Mouse (Mus musculus): Measurements from ENCODE around the gene Hps6. TPM values are rescaled to one million over a fixed set of nuclear protein-coding genes. Genes with fewer than 3 reads are reported as not detected.

The Hps6 gene
- 4.0 TPM for polyA plus RNA-seq (2014; fragmentation: Illumina TruSeq; extraction: RNeasy Lipid Tissue Mini Kit (QIAGEN cat#74804); ENCODE audit: low read depth, low replicate concordance)

DNA sequence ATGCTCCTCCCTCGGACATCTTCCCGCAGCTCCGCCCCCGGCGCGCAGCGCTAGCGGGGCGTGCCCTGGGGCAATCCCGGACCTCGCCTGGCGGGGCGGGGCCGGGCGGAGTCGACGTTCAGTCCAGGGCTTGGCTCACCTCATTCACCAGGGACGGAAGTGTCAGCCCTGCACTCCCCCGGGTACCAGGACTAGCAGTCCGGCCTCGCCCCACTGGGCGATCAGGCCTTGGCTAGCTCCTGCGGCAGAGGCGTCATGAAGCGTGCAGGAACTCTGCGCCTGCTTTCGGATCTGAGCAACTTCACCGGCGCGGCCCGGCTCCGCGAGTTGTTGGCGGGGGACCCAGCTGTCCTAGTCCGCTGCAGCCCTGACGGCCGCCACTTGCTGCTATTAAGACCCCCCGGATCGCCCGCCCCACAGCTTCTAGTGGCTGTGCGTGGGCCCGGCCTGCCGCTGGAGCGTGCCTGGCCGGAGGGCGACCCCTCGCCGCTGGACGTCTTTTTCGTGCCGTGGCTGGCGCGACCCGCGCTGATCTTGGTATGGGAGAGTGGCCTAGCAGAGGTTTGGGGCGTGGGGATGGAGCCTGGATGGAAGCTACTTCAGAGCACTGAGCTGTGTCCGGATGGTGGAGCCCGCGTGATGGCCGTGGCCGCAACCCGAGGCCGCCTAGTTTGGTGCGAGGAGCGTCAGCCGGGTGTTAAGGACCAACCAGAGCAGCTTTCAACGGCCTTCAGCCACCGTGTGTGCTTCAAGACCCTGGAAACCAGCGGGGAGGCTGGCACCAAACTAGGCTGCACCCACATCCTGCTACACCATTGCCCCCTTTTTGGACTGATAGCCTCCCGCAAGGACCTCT, at the start of gene Hps6:
Gene Hps6 (plus strand): TSS at position 138 of the 856 bp plus-strand sequence.

DNA sequence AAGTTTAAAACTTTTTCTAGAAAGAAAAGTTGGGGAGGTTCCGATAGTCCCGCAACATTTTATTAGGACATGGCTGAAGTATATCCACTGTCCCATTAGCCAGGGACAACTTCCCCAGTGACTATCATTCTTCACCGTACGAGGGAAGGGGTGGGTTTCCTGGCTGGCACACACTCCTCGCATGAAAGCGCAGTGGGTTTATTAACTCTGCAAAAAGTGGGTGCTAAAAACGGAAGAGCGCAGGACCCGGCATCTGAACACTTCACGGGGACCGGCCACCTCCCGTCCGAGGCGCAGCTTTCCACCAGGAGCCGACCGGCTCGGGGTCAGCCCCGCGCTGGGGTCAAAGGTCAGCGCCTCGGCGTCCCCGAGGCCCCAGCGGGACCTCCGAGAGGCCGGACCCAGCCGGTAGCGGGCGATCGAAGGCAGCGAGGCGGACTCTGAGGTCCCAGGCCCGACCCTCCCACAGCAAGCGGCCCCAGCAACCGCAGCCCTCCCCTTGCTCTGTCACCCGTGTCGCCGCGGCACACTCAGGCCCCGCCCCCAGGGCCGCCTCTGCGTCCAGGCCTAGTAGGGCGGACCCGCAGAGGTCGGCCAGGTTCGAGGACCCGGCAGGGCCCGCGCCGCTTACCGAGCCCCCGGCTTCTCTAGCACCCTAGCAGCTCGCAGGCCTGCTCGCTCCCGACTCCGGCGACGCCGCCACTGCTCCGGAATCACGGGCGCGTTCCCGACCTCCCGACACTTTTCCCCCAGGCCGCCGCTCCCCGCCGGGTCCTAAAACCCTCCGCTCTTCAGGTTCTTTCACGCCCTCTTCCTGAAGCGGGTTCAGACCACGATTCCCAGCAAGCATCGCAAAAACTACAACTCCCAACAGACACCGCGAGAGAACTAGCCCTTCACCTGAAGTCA, 5.3 kb upstream of the Hps6 start, which contains the start of gene Armh3:
Gene Armh3 (minus strand): TSS at position 704 of the 909 bp plus-strand sequence.

DNA sequence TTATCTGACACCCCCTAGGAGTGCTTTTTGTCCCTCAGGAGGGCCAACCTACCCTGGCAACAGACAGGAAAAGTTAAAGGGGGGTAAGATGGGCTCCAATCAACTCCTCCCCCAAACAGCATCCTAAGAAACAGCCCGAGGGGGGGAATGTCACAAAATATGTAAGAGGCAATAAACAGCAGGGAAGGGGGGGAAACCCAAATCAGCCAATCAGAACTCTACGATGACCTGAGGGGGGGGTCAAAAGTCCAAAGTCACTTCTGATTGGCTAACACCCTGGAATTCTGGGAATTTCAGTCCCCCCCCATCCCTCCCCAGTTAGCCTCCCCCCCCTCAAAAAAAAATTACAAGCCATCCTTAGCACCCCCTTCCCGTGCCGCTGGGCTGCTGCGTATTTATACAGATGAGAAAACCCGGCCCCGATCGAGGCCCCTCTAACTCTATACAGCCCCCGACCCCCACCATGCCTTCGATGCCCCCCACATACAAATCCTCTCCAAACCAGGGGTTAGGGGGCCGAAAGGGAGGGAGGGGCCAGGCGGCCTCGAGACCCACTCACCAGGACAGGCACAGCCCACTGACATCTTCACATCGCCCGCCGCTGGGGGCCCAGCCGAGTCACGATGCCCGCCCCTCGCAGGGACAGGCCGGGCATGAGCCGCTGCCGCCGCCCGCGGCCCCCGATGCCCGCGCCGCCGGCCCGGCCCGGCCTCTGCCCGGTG, 41.1 kb downstream of the Hps6 start, which contains the start of gene Pprc1:
Gene Pprc1 (plus strand): TSS at position 616 of the 722 bp plus-strand sequence.

DNA sequence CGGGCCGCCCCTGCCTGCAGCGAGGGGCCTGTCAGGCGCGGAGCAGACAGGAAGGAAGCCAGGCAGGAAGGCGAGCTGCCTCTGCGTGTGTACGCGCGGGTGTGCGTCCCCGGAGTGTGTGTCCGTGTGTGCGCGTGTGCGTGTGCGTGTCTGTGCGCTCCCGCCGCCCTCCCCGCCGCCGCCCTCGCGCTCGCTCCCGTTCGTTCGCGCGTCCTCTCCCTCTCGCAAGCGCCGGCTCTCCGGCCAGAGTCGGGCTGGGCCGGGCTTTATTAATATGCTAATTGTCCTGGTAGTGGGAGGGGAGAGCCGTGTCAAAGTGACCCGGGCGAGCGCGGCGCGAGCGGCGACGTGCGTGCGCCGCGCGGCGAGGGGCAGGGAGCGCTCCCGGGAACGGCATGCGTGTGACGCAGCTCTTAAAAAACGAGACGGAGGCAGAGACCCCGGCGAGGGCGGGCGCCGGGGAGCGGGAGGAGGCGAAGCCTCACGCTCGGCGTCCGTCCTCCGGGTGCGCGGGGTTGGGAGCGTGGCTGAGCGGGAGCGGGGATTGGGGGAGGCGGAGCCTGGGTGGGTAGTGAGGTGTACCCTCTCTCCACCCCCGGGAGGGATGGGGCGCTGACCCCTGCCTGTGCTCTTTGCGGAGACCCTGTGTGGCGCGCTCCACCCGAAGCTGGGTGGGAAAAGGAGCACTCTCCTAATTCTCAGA, 41.8 kb downstream of the Hps6 start, which contains the start of gene Ldb1:
Gene Ldb1 (minus strand): TSS at position 222 of the 703 bp plus-strand sequence.

Other genes with a start within 250 kb of the Hps6 start
- gene Mgea5, start 219.7 kb upstream of the Hps6 start, polyA plus RNA-seq (2014; fragmentation: Illumina TruSeq; extraction: RNeasy Lipid Tissue Mini Kit (QIAGEN cat#74804); ENCODE audit: low read depth, low replicate concordance), result 82.5 TPM
- 206 TPM for gene Kcnip2, start 187.4 kb upstream of the Hps6 start, polyA plus RNA-seq (2014; fragmentation: Illumina TruSeq; extraction: RNeasy Lipid Tissue Mini Kit (QIAGEN cat#74804); ENCODE audit: low read depth, low replicate concordance)
- 14.7 TPM for gene Armh3, start 5.0 kb upstream of the Hps6 start, polyA plus RNA-seq (2014; fragmentation: Illumina TruSeq; extraction: RNeasy Lipid Tissue Mini Kit (QIAGEN cat#74804); ENCODE audit: low read depth, low replicate concordance)
- gene Pprc1, start 41.4 kb downstream of the Hps6 start, polyA plus RNA-seq (2014; fragmentation: Illumina TruSeq; extraction: RNeasy Lipid Tissue Mini Kit (QIAGEN cat#74804); ENCODE audit: low read depth, low replicate concordance), result 13.9 TPM
- gene Ldb1, start 41.7 kb downstream of the Hps6 start, polyA plus RNA-seq (2014; fragmentation: Illumina TruSeq; extraction: RNeasy Lipid Tissue Mini Kit (QIAGEN cat#74804); ENCODE audit: low read depth, low replicate concordance), result 73.8 TPM
- gene Nolc1, start 72.4 kb downstream of the Hps6 start, polyA plus RNA-seq (2014; fragmentation: Illumina TruSeq; extraction: RNeasy Lipid Tissue Mini Kit (QIAGEN cat#74804); ENCODE audit: low read depth, low replicate concordance), result 21.2 TPM
- 0.55 TPM for gene Elovl3, start 128.4 kb downstream of the Hps6 start, polyA plus RNA-seq (2014; fragmentation: Illumina TruSeq; extraction: RNeasy Lipid Tissue Mini Kit (QIAGEN cat#74804); ENCODE audit: low read depth, low replicate concordance)
- gene Pitx3, start 144.8 kb downstream of the Hps6 start, polyA plus RNA-seq (2014; fragmentation: Illumina TruSeq; extraction: RNeasy Lipid Tissue Mini Kit (QIAGEN cat#74804); ENCODE audit: low read depth, low replicate concordance), result not detected
- gene Gbf1, start 149.0 kb downstream of the Hps6 start, polyA plus RNA-seq (2014; fragmentation: Illumina TruSeq; extraction: RNeasy Lipid Tissue Mini Kit (QIAGEN cat#74804); ENCODE audit: low read depth, low replicate concordance), result 32.4 TPM

All from heart, adult 10 weeks (tissue).